Mouse (Mus musculus) right cerebral cortex, adult 18-20 months (tissue): ENCODE data around the gene Ehf.
A peak's percentile ranks its signal among the peaks of the same experiment; 100 is the strongest.

Experiments used
- DNase-seq: peaks from one replicate; pipeline ENCODE4 v3.0.0; 2022; ENCODE audit warnings: mixed read lengths

Gene Ehf

GRCm38 (mm10) chr2:103303132-103303531 is at the start of gene Ehf:
Gene Ehf (minus strand): TSS chr2:103303278.
- no peak for DNase-seq

- peak; percentile 50 for DNase-seq
Observed at GRCm38 (mm10) chr2:103347417-103347891, 44.4 kb upstream of the Ehf start.

- DNase-seq: no peak
Observed at GRCm38 (mm10) chr2:103346751-103347289, 43.7 kb upstream of the Ehf start.

- DNase-seq: no peak
Observed at GRCm38 (mm10) chr2:103343611-103344010, 40.5 kb upstream of the Ehf start.

GRCm38 (mm10) chr2:103342123-103342522 is 39.0 kb upstream of the Ehf start:
- no peak for DNase-seq

- DNase-seq: no peak
Observed at GRCm38 (mm10) chr2:103341375-103341971, 38.4 kb upstream of the Ehf start.

GRCm38 (mm10) chr2:103338706-103339105 is 35.6 kb upstream of the Ehf start:
- DNase-seq: no peak

- DNase-seq: no peak
Observed at GRCm38 (mm10) chr2:103337370-103337769, 34.3 kb upstream of the Ehf start.

GRCm38 (mm10) chr2:103336621-103337020 is 33.5 kb upstream of the Ehf start:
- DNase-seq: no peak

GRCm38 (mm10) chr2:103336000-103336399 is 32.9 kb upstream of the Ehf start:
- DNase-seq: no peak

- DNase-seq: no peak
Observed at GRCm38 (mm10) chr2:103331666-103332191, 28.7 kb upstream of the Ehf start.

- DNase-seq: no peak
Observed at GRCm38 (mm10) chr2:103328731-103329130, 25.7 kb upstream of the Ehf start.

GRCm38 (mm10) chr2:103325301-103326048 is 22.4 kb upstream of the Ehf start:
- no peak for DNase-seq

GRCm38 (mm10) chr2:103324320-103324719 is 21.2 kb upstream of the Ehf start:
- DNase-seq: no peak

GRCm38 (mm10) chr2:103322171-103322570 is 19.1 kb upstream of the Ehf start:
- DNase-seq: no peak

GRCm38 (mm10) chr2:103321638-103322037 is 18.6 kb upstream of the Ehf start:
- no peak for DNase-seq

GRCm38 (mm10) chr2:103314002-103314401 is 10.9 kb upstream of the Ehf start:
- no peak for DNase-seq

GRCm38 (mm10) chr2:103312640-103313039 is 9.6 kb upstream of the Ehf start:
- no peak for DNase-seq

GRCm38 (mm10) chr2:103310663-103311062 is 7.6 kb upstream of the Ehf start:
- no peak for DNase-seq

- DNase-seq: no peak
Observed at GRCm38 (mm10) chr2:103306686-103307085, 3.6 kb upstream of the Ehf start.

GRCm38 (mm10) chr2:103302669-103303068 is 409 bp downstream of the Ehf start:
- no peak for DNase-seq

GRCm38 (mm10) chr2:103298711-103299463 is 4.2 kb downstream of the Ehf start:
- DNase-seq: no peak

GRCm38 (mm10) chr2:103294526-103294925 is 8.6 kb downstream of the Ehf start:
- DNase-seq: no peak
